Mouse (Mus musculus): ENCODE measurements around the gene Ugt1a7c. TPM values are rescaled to one million over a fixed set of nuclear protein-coding genes. Genes with fewer than 3 reads are reported as not detected.

Gene Ugt1a7c
- polyA plus RNA-seq, 1 experiment from 2014 or later: 1.5 TPM

- ATAC-seq (ENCODE audit: insufficient read depth): no peak
Measured at GRCm38 (mm10) chr1:88226670-88227379, 132.0 kb downstream of the Ugt1a7c start, which contains the start of gene Mroh2a. Gene Mroh2a (plus strand): TSS chr1:88226986.

DNA sequence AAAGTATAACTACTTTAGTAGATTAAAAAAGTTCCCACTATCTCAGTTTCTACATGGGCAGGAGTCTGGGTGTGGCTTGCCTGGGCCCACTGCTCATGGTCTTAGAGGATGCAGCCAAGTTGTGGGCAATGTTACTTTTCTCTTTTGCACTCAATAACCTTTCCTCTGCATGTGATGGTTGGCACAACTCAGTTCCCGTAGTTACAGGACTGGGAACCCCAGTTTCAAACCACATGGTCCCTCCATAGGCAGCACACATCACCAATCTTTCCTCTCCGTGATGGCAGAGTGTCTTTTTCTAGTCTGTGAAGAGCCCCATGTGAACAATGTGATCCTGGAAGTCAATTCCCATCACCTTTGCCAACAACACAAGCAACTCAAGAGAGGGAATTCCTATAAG, 132.6 kb downstream of the Ugt1a7c start:
- H3K4me1 ChIP-seq (ENCODE audit: insufficient read depth): no peaks in the 10 kb centered on the region
- DNase-seq: no peak
- peaks cover 66% of the 10 kb centered on the region for H3K9me3 ChIP-seq (ENCODE audit: low read depth, low read length)
- no peak overlapping the region for H3K4me2 ChIP-seq
- no peaks in the 10 kb centered on the region for H3K36me3 ChIP-seq (ENCODE audit: insufficient read depth)
- H3K27me3 ChIP-seq (ENCODE audit: insufficient read depth, low read length): no peaks in the 10 kb centered on the region
- 56% methylated on average over 2 of the region's 2 CpGs for WGBS
- no peak for ATAC-seq (ENCODE audit: insufficient read depth)
- H3K27ac ChIP-seq (ENCODE audit: low read depth): no peak overlapping the region
- TF ChIP-seq CTCF (IDR thresholded peaks at IDR 0.05; ENCODE audit: low read depth): no peak
- no peak overlapping the region for H3K4me3 ChIP-seq (ENCODE audit: low read depth, low read length)
- H3K9ac ChIP-seq: no peak overlapping the region

More at GRCm38 (mm10) chr1:88226670-88227379, 132.0 kb downstream of the Ugt1a7c start, which contains the start of gene Mroh2a:
- no peak for DNase-seq
- Histone ChIP-seq H3K4me3 (ENCODE audit: low read depth, low read length) (no peak within 1 kb of the TSS), H3K27me3 (ENCODE audit: insufficient read depth, low read length) (no peaks in the 10 kb centered on the region), H3K9ac (no peak within 1 kb of the TSS), H3K4me1 (ENCODE audit: insufficient read depth) (no peaks in the 10 kb centered on the region), H3K27ac (ENCODE audit: low read depth) (no peak within 1 kb of the TSS), H3K36me3 (ENCODE audit: insufficient read depth) (no peaks in the 10 kb centered on the region), H3K4me2 (no peak within 1 kb of the TSS), H3K9me3 (ENCODE audit: low read depth, low read length) (peaks cover 67% of the 10 kb centered on the region)
- TF ChIP-seq CTCF (IDR thresholded peaks at IDR 0.05; ENCODE audit: low read depth): no peak
- WGBS: 50% methylated on average over 5 of the region's 5 CpGs

DNA sequence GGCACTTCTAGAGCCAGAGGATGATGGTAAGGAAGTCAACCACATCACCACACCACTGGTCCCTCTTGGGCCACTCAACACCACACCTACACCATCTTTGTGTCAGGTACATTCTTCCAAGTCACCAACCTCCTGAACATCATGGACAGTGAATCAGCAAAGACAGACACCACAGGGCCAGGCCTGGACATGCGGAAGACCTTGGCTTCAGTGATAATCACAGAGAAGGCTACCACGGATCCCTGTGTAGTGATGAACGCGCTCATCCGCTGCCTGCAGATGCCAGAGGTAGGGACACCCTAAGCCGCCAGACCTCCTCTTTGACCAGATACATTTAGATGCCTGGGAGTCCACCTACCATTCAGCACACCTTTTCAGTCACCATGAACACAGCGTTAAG, 133.3 kb downstream of the Ugt1a7c start:
- DNase-seq: no peak
- WGBS: 67% methylated on average over 7 of the region's 7 CpGs
- Histone ChIP-seq H3K4me1 (ENCODE audit: insufficient read depth) (no peaks in the 10 kb centered on the region), H3K27ac (ENCODE audit: low read depth) (no peak overlapping the region), H3K9ac (no peak overlapping the region), H3K9me3 (ENCODE audit: low read depth, low read length) (peaks cover 70% of the 10 kb centered on the region), H3K27me3 (ENCODE audit: insufficient read depth, low read length) (no peaks in the 10 kb centered on the region), H3K36me3 (ENCODE audit: insufficient read depth) (no peaks in the 10 kb centered on the region), H3K4me2 (no peak overlapping the region), H3K4me3 (ENCODE audit: low read depth, low read length) (no peak overlapping the region)
- ATAC-seq (ENCODE audit: insufficient read depth): no peak
- TF ChIP-seq CTCF (IDR thresholded peaks at IDR 0.05; ENCODE audit: low read depth): no peak

DNA sequence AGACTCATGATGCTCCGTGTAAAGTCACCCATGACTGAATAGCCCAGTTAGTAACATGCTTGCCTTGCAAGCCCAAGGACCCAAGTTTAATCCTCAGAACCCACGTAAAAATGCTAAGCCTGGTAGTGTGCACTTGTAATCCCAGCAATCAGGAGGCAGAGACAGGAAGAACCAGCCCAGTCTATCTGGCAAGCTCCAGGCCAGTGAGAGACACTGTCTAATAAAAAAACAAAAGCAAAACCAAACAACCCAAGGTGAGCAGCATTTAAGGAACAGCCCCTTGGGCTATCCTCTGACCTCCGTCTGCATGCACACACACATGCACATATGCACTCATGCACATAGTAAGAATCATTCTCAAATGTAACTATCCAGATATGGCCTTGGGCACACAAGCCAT, 134.7 kb downstream of the Ugt1a7c start:
- no peak for ATAC-seq (ENCODE audit: insufficient read depth)

DNA sequence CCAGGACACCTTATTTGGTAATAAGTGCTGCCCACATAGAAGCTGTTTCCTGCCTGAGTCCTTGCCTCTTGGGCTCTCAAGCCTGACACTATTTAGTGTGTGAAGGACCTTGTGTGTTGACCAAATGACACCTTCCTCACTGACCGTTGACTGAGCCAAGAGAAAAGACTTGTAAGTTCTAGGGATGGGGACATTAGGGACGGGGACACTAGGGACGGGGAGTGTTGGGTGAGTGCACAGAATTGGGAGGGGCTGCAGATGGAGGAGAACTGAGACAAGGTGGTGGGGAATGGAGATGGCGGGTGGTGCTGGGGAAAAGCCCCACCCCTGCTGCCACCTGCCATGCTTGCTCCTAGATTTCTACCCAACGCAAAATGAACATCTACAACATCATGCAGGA, 135.1 kb downstream of the Ugt1a7c start:
- TF ChIP-seq CTCF (IDR thresholded peaks at IDR 0.05; ENCODE audit: low read depth): no peak
- Histone ChIP-seq H3K36me3 (ENCODE audit: insufficient read depth) (no peaks in the 10 kb centered on the region), H3K27ac (ENCODE audit: low read depth) (no peak overlapping the region), H3K9me3 (ENCODE audit: low read depth, low read length) (peaks cover 89% of the 10 kb centered on the region), H3K9ac (no peak overlapping the region), H3K27me3 (ENCODE audit: insufficient read depth, low read length) (no peaks in the 10 kb centered on the region), H3K4me2 (no peak overlapping the region), H3K4me1 (ENCODE audit: insufficient read depth) (no peaks in the 10 kb centered on the region), H3K4me3 (ENCODE audit: low read depth, low read length) (no peak overlapping the region)
- DNase-seq: no peak
- WGBS: 83% methylated on average over 5 of the region's 5 CpGs
- no peak for ATAC-seq (ENCODE audit: insufficient read depth)

More for the DNA sequence above, 134.7 kb downstream of the Ugt1a7c start:
- Histone ChIP-seq H3K27me3 (ENCODE audit: insufficient read depth, low read length) (no peaks in the 10 kb centered on the region), H3K36me3 (ENCODE audit: insufficient read depth) (no peaks in the 10 kb centered on the region), H3K9ac (no peak overlapping the region), H3K4me2 (no peak overlapping the region), H3K4me1 (ENCODE audit: insufficient read depth) (no peaks in the 10 kb centered on the region), H3K27ac (ENCODE audit: low read depth) (no peak overlapping the region), H3K4me3 (ENCODE audit: low read depth, low read length) (no peak overlapping the region), H3K9me3 (ENCODE audit: low read depth, low read length) (peaks cover 85% of the 10 kb centered on the region)
- DNase-seq: no peak
- 76% methylated on average over 3 of the region's 3 CpGs for WGBS
- TF ChIP-seq CTCF (IDR thresholded peaks at IDR 0.05; ENCODE audit: low read depth): no peak

- H3K4me3 ChIP-seq (ENCODE audit: low read depth, low read length): no peak overlapping the region
- no peak overlapping the region for H3K4me2 ChIP-seq
- H3K9ac ChIP-seq: no peak overlapping the region
- no peak overlapping the region for H3K27ac ChIP-seq (ENCODE audit: low read depth)
- H3K27me3 ChIP-seq (ENCODE audit: insufficient read depth, low read length): no peaks in the 10 kb centered on the region
- H3K4me1 ChIP-seq (ENCODE audit: insufficient read depth): no peaks in the 10 kb centered on the region
- 71% methylated on average over 7 of the region's 7 CpGs for WGBS
- no peaks in the 10 kb centered on the region for H3K36me3 ChIP-seq (ENCODE audit: insufficient read depth)
- ATAC-seq (ENCODE audit: insufficient read depth) (no peak), DNase-seq (no peak)
- TF ChIP-seq CTCF (IDR thresholded peaks at IDR 0.05; ENCODE audit: low read depth): no peak
- peaks cover 92% of the 10 kb centered on the region for H3K9me3 ChIP-seq (ENCODE audit: low read depth, low read length)
Measured at GRCm38 (mm10) chr1:88230421-88230820, 135.6 kb downstream of the Ugt1a7c start.

GRCm38 (mm10) chr1:88230981-88231802, 136.3 kb downstream of the Ugt1a7c start:
- H3K36me3 ChIP-seq (ENCODE audit: insufficient read depth): no peaks in the 10 kb centered on the region
- H3K4me3 ChIP-seq (ENCODE audit: low read depth, low read length): no peak overlapping the region
- no peak overlapping the region for H3K4me2 ChIP-seq
- ATAC-seq (ENCODE audit: insufficient read depth) (no peak), DNase-seq (no peak)
- no peak overlapping the region for H3K27ac ChIP-seq (ENCODE audit: low read depth)
- H3K9me3 ChIP-seq (ENCODE audit: low read depth, low read length): peaks cover 91% of the 10 kb centered on the region
- H3K9ac ChIP-seq: no peak overlapping the region
- WGBS: 69% methylated on average over 6 of the region's 6 CpGs
- no peaks in the 10 kb centered on the region for H3K27me3 ChIP-seq (ENCODE audit: insufficient read depth, low read length)
- no peak for TF ChIP-seq CTCF (IDR thresholded peaks at IDR 0.05; ENCODE audit: low read depth)
- no peaks in the 10 kb centered on the region for H3K4me1 ChIP-seq (ENCODE audit: insufficient read depth)

Measured in lung, embryonic 14.5 days (tissue).